Mouse (Mus musculus) cerebellum, postnatal 14 days (tissue): ENCODE data around the gene Mcf2l.

Experiments used
- DNase-seq, 2 experiments: peaks; one replicate each; pipeline ENCODE4 v3.0.0; 2021; ENCODE audit warnings: mixed read lengths in 2 of 2

The Mcf2l gene

DNA sequence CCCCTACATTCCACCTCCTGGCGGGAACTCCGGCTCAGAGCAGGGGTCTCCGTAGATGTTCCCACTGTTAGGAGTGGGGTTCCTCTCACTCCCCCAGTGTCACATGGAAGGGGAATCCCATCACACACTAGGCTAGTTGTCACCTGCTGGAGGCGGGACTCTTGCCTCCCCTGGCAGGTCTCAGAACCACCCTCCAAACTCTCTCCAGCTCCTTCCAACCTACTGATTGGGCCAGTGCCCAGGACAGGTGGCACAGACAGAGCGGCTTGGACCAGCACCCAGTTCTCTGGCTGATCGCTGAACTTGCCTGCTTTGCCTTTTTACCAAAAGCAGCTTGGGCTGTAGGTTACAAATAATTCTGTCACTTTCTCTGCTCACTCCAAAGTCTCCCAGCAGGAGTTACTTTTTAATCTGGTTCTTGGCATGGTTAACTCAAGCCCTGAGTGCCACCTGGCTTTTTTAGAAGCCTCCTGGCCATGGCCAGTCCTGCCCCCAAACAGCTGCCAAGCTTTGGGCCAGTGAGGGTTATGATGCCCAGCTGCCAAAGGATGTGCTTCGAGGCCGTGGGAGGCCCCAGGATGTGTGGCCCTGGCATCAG, 687 bp downstream of the Mcf2l start:
- peak; percentile 93 to 96 for DNase-seq

DNA sequence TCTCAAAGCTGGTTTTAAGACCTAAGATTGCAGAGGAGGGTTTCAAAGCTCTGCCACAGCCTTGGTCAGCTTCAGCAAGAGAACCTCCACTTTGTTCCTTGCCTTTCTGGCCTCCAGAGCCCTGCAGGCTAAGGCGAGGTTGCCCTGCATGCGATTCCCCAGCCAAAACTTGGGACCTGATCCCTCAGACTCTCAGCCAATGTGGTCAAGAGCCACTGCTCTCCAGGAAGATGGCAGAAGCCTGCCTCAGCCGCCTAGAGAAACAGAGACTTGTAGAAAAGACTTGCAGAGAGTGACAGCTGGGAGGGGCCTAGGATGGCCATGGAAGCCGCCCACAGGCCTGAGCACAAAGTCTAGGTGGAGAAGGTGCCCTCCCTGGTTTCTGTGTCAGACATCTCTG, 1.4 kb downstream of the Mcf2l start:
- DNase-seq = peak in 1 of 2 experiments; percentile 49

DNA sequence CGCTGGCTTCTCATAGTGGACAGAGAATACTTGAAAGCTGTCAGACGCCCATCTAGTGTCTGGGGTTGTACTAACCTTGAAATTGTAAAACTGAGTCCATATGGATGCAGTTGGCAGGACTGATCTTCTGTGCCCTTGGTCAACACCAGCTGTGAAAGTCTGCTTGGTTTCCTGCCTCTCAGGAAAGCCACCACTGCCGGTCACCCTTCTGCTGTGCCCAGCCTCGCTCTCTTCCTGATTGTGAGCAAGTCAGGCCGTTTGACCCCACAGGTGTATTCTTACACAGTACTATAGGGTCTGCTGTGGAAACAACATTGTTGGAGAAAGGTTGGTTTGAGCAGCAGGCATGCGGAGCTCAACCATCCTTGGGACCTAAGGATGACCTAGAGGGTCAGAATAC, 3.5 kb downstream of the Mcf2l start:
- DNase-seq = no peak

DNA sequence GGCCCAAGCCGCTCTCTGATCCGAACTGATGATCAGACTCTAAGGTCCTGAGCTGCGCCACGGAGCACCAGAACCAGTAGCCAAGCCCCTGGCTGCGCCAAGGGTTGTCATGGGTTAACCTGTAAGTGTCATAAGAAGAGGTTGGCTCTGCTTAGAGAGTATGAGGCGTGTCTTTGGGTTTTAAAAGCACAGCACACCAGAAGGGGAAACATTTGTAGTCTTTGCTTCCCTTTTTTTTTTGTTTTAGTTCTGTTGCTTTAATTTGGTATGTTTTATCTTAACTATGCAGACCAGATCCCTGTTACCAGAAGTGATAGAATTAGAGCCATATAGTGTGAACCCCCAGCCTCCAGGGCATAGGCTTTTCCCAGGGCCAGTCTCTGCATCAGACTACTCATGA, 6.6 kb downstream of the Mcf2l start:
- DNase-seq = no peak

DNA sequence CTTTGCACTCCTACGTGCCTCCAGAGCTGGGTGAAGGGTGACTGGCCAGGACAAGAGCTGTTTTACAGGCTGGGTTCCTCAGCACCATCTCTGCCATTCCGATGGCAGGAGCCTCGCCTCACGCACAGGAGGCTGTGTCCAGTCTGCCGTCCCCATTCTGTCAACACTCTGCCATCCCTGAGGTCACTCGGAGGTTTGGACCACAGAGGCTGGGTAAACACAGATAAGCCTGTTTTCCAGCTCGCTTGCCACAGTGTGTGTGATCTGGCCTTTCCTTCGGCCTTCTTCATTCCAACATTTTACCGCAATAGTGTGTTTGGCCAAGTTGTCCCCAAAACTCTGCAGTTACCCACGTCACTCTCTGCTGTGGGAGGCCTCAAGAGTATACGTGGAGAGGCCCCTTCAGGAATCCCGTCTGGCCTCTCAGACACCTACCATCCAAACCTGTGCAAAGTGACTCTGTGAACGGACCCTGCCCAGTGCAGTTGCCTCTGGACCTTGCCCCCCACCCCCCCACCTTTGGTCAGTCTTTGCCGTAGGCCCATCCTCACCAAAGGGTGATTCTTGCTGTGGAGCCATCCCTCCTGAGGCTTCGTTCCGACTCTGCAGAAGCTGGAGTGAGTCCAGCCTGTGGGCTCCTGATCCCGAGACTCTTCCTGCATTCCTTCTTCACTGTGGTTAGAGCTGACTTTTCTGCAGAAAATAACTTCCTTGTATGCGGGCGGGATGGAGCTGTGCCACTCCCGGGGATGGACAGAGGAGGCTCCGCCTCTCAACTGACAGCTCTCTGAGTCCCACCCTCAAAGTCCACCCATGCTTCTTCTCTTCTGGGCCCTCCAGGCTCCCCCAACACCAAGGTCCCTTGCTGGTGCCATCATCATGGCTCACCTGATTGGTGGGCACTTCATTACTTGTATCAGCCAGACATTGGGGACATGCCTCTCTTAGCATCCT, 9.7 kb downstream of the Mcf2l start:
- DNase-seq = peak; percentile 59 to 61

DNA sequence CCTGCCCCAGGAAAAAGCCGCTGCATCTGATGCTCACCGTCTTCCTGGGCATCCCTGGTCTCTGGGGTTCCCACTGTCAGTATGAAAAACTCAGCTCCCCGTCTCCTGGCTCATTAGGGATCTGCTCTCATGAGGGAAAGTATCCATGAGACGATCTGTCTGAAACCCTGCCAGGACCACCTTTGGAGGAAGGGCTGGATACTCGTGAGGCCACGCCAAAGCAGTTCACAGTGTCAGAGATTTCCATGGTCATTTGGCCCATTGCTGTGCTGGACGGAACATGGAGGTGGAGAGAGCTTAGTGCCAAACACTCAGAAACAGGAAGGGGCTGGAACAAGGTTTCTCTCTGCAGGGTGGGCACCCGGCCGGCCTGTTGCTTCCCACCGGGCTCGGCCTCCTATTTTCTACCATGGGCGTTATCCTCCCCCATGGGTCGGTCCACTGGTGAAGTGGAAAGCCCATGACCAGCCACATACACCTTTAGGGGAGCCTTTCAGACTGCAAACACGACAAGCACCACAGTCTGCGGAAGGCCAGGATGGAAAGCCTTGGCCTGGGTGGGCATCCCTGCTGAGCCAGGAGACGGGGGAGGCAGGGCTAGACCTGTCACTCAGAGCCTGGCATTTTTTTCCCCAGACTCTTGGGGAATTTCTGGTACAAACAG, 14.3 kb downstream of the Mcf2l start:
- peak; percentile 75 for DNase-seq

DNA sequence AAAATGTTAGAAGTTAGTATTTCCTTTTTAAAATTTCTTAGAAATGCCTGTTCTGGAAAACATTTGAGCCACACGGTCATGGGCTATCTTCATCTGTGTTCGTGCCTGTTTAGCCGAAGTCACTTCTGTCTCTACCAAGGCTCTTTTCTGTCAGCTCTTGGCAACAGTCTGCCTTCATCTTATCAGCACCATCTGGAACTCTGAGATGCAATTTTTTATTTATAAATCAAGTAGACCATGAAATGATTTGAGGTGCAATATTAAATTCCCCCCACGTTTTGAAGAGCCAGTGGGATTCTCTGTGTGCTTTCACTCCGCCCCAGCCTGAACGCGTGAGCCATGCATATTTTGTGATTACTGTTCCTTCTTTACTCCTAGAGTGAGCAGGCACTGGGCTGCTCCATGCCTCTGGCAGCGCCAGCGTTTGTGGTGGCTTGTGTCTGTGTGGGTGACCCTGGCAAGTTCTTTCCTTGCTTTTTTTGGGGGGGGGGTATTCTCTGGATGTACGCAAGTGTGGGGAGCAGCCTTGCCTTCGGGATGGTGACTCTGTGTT, 15.5 kb downstream of the Mcf2l start:
- DNase-seq = peak in 1 of 2 experiments; percentile 45

DNA sequence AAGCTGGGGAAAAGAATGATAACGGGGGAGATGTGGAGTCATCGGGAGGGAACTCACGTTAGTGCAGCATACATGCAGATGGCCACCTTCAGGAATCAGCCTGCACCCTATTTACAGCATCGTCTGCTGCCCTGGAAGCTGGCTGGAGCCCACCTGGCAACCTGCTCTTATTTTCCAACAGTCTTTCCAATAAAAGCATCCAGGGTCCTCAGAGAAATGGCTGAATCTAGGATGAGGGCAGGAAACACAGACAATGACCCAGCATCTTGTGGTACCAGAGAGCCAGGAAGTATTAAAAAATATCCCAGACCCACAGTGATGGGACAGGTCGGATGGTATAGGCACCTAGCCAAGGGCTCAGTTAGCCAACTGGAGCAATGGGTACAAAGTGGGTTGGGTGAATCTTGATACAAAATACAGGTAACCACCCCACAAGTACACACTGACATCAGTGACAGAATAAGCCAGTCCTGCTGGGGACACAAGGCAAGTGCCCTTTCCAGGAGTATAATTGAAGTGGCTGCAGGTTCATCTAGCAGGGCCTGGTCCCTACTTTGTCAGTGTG, 19.4 kb downstream of the Mcf2l start:
- DNase-seq = peak; percentile 71 to 73

DNA sequence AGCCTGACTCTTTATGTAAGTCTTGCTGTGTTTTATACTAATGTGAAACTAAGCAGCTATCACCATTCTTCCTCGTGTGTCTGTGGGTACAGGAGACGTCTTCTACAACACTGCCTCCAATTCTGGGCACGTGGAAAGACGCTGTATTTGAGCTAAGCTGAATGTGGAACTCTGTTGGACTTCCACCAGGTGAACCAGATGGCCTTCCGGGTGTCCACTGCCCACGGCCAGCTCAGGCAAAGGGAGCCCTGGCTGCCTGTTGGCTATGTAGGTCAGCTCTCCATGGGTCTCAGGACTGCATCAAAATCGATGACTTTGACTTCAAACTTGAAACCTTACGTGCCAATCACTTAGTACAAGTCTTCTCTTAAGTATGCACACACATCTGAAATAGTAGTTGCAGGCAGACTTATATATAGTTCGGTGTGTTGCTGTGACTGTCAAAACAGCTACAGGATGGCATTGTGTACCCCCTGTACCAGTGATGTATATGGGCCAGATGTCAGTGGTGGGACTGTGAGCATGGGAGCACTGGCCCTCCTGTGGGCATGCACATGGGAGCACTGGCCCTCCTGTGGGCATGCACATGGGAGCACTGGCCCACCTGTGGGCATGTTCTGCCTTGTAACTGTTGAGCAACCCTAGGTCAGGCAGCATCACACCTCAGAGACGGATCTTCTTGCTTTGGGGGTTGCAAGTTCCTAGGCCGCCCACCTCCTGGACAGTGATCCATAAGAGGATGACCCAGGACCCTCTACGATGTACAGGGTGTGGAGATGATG, 20.4 kb downstream of the Mcf2l start:
- peak; percentile 76 to 87 for DNase-seq

DNA sequence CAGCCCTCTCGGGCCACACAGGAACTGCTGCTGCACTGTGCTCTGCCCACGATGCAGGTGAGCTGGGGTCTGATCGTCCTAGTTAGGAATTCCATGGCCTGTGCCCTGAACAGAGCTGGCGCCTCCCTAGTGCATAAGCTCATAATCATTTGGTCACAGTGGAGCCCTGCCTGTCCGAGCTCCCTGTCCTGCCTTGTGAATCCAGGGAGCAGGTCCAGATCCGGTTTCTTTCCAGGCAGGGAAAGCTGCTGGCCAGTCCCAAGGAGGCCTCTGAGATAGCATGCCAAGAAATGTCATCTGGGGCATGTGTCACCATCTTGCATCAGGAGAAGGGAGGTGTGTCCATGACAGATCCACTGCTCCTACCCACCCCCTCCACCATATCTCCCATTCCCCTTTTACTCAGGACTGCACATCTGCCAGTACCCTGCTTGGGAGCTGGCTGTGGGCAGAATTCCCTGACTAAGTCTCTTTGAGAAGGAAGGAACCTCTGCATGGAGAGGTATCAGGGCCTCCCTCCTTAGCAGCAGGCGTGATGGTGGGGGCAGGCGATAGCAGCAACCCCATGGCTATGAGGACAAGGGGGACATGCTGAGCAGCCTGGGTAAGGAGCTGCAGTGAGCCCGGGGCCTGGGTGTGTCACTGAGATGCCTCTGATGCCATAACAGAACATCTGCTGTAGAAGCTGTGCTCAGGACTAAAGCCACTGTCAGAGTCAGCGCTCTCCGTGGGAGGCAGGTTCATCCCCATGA, 21.4 kb downstream of the Mcf2l start:
- peak in 1 of 2 experiments; percentile 56 for DNase-seq

DNA sequence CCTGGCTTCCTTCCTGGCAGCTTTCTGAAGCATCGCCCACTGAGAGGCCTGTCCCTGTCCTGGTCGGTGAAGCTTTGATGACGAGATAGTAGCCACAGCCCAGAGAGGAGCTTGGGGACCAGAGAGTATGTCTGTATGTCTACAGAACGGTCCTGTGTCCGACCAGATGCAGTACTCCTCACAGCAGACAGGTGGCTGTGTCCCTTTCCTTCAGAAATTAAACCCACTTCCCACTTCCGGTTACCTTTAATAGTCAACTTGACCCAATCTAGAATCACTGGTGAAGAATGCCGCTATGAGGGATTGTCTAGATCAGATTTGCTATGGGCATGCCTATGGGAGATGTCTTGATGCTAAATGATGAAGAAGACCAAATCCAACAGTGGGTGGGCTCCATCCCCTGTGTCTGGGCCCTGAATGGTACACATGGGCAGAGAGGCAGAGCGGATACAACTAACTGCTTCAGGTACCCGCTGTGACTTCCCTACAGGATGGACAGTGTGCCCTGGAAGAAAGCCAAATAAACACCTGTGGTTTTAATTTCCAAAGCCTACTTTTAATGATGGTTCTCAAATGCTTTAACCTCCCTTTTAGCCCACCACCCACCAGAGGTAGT, 22.0 kb downstream of the Mcf2l start:
- DNase-seq = peak; percentile 48 to 55

DNA sequence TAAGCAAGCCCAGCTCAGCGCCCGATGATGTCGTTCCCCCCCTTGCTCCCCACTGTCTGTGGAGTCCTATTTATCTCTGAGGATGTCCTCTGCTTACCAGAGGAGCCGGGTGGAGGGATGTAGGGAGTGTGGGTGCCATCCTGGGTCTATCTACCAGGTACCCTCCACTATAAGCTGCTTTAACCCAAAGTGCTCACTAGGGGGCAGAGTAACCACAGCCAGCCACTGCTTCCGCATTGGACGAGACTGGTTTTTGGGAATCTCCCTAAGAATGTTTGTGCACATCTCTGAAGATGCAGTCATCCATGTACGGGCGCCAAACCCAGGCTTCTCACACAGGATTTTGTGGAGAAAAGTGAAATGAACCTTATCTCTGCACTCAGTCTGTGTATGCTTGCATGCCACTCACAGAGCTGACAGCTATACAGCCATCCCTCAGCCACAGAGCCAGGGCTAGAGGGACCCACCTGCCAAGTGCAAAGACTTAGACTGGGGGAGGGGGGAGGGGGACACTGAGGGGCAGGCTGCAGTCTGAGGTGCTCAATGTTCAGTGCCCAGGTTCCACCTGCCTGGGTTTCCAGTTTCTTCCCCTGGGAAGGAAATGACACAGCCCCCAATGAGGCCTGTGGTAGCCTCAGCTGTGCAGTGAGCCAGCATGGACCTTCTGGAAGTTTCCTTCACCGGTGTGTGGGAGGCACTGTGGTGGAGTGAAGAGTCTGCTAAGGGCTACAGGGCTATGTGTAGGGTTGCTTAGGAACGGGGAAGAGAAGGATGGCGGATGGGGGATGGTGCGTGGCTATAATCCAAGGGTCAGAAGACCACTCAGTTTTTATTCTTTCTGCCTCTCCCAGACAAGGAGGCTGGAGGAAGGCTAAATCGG, 23.1 kb downstream of the Mcf2l start:
- peak; percentile 85 to 86 for DNase-seq

DNA sequence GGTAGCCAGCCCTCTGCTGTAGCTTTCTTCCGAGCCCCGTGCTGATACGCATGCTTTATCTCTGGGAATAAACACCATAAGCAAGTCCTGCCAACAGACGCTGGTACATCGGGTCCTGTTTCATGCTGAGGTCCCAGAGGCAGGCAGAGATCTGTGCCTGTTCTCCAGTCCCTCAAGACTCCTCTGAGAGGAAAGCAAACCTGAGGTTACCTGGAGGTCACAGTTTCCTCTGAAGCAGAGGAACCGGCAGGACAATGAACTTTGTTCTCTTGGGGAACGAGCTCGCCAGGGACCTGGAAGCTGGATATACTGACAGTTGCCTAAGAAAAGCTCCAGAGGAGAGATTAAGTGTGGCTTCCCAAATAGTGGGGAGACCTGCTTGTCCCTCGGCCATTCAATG, 24.2 kb downstream of the Mcf2l start:
- DNase-seq = no peak

DNA sequence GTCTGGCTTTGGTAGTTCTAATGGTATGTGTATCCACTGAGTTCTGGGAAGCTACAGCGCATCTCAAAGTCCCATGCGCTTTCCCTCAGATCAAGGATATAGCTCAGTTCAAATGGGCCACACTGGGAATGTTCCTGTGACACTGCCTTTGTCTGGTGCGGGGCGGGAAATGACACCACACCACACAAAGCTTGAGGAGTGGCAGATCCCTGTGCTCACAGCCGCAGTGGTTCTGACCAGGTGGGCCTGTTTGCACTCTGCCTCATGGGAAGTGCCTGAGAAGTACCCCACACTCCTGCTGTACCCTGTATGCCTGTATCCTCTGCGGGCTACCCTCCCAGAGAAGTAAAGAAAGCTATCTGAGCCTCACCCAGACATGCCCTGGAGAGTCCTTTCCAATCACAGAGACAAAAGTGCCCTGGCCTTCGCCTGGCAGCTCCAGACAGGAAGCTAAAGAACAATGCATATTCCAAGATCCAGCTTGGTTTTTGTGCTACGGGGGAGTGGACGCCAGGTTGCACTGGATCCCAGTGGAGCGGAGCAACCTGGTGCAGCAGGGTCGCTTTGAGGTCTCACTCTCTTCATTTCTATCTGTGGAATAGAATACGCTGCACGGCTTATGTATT, 30.3 kb downstream of the Mcf2l start:
- DNase-seq = no peak

DNA sequence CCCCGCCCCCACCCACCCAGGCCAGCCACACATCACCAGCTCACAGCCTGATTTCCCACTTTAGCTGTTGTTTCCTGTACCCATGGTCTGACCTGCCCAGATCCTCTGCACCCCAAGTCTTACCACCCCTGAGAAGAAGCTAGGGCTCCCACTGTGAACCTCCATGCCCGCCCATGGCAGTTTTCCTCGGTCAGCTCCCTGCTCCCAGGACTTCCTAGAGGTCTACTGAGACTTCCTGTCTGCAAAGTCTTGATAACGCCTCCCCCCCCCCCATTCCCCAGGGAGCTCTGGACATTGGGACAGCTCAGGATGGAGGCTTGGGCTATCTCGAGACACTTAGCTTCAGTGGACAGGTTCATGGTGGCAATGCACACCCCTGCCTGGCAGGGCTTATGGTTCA, 31.5 kb downstream of the Mcf2l start:
- DNase-seq = no peak

DNA sequence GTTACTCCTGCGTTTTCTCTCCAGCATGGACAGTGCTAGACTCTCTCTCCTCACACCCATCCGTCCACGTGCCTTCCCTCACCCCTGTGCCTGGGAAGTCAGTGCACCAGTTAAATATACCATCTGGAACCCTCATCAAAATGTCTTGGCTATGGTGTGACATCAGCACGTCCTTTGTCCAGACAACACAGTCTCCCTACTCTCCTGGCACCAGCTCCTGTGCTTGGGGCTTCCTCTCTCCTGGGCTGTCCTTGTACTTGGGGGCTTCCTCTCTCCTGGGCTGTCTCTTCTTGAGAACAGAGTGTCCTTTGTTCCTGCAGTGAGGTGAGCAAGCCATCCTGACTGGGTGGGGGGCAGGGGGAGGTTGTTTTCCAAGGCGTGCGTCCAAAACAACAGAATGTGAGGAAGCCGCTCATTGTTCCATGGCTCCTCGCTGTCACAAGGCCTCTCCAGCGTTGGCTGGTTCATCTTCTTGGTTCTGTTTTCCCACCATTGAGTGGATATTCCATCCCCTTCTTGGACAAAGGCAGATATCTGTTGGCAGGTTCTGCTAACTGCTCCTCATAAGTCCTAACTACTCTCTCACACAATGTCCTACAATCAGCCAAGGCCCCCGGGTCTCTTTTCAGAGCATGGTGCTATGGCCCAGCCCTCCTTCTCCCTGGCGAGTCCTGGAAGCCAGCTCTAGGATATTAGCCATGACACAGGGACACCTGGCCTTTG, 32.2 kb downstream of the Mcf2l start:
- no peak for DNase-seq

DNA sequence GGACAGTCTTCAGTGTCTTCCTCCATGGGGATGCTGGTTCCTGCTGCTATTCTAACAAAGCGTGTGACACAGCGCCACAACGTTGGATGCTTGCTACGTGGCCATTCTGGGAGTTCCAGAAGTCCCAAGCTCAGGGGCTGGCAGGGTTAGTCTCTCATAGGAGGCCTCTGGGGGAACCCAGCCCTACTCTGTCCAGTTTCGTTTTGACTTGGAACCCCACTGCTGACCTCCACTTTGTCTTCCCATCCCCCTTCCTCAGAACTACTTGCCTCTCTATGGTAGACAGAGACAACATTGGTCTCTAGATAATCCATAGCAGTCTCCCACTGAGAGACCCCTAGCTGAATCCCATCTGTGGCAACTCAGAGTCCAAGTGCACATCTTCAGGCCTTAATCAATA, 33.0 kb downstream of the Mcf2l start:
- DNase-seq = no peak

DNA sequence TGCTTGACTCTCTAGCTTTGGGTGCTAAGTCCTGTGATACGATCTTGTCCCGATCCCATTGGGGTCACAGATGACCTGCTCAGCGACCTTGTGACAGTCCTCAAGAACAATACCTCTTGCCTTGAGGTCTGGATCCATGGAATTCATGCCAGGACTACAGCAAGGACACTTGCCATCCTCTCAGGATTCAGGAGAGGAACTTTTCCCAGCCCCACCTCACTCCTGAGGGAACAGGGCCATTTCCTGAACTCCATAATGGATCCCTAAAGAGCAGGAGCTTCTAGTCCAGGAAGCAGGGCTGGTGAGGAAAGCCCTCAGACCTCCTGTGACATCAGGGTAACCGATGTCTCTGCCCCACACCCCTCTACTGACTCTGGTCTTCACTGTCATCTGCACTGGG, 34.1 kb downstream of the Mcf2l start:
- DNase-seq = no peak

DNA sequence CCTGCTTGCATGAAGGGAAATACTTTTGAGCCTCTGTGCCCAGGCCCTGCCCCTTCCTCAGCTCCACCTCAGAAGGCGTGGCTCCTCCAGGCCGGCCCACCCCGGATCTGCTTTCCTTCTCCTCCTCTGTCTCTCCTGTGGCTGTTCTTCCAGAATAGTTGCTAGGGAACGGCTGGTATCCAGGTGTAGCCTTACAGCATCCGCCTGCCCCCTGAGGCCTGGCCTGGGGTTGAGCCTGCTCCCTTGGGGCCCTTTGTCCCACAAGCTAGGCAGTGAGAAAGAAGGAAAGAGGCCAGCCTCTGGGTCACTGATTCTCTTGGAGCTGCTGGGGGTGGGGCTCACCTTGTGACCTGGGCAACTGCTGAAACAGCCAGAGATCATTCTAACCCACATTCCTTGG, 38.4 kb downstream of the Mcf2l start:
- DNase-seq = no peak
